Comparison of ENCODE assay signal across 19 mouse cellular contexts in genomic region chr17:44667346-44667745, GRCm38 (mm10).
"Had no signal": no experiment of that assay in that cellular context is flagged by ENCODE, and none has a peak within 500 bp of the region (broad histone marks: within the 10 kb centered on the region; RNA-seq: fewer than 3 reads in every experiment).

No protein-coding gene starts in this region.

- H3K4me3 ChIP-seq: liver, embryonic 15.5 days; lung, embryonic 15.5 days; megakaryocyte, embryonic 14.5 days; midbrain, embryonic 12.5 days; neural tube, embryonic 13.5 days; neural tube, embryonic 15.5 days had no signal

- DNase-seq: liver, postnatal 0 days; lung, adult 2 months; lung, postnatal 14 days; lung, postnatal 36 days; midbrain, embryonic 14.5 days; retina, postnatal 1 day; right cerebral cortex, adult 18-20 months; right cerebral cortex, postnatal 25 days; right cerebral cortex, postnatal 4 days; spleen, adult 18-20 months; thymus, adult 18-20 months; thymus, postnatal 25 days had no signal

- H3K27ac ChIP-seq: liver, embryonic 15.5 days; lung, embryonic 15.5 days; macrophage; midbrain, embryonic 12.5 days; neural tube, embryonic 13.5 days; neural tube, embryonic 15.5 days had no signal
